Comparison of ENCODE assay signal across 8 mouse cellular contexts in genomic region chr15:41193240-41193639, GRCm38 (mm10).
DNase-seq lines count a peak whose midpoint lies in the region; ATAC-seq and TF ChIP-seq lines count a peak whose summit lies in the region.

No protein-coding gene starts in this region.

- no peak overlapping the region for H3K9ac ChIP-seq in hindbrain, embryonic 13.5 days
- no peak overlapping the region for H3K9ac ChIP-seq in MEL (ENCODE audit: control insufficient read depth, low read depth, low read length, poor library complexity, severe bottlenecking)
- no peak overlapping the region for H3K9ac ChIP-seq in midbrain, embryonic 15.5 days

- no peak for TF ChIP-seq EP300 in MEL (IDR thresholded peaks at IDR 0.05; ENCODE audit: low read depth in 1 of 2, low read length in 2 of 2)

- no peak for ATAC-seq in hindbrain, embryonic 13.5 days (ENCODE audit: low FRiP score)
- ATAC-seq in cerebellum, adult (ENCODE audit: insufficient number of reproducible peaks, low FRiP score, low TSS enrichment), result 0 out of 2 replicates have a peak, but pooled peaks have one; percentile 52
- peak; percentile 85 for ATAC-seq in frontal cortex, adult (ENCODE audit: low TSS enrichment)
- ATAC-seq in midbrain, embryonic 15.5 days (replicated peaks), result peak; percentile 75; the same call in 1 of the 2 replicates

- no peak overlapping the region for H3K4me3 ChIP-seq in hindbrain, embryonic 10.5 days
- H3K4me3 ChIP-seq in hindbrain, embryonic 13.5 days, result no peak overlapping the region
- H3K4me3 ChIP-seq in MEL (ENCODE audit: control insufficient read depth in 1 of 2, insufficient read depth in 1 of 2, low read depth in 2 of 2, low read length in 2 of 2), result no peak overlapping the region
- H3K4me3 ChIP-seq in midbrain, embryonic 15.5 days, result no peak overlapping the region

- H3K9me3 ChIP-seq in hindbrain, embryonic 10.5 days, result no peaks in the 10 kb centered on the region
- no peaks in the 10 kb centered on the region for H3K9me3 ChIP-seq in hindbrain, embryonic 13.5 days
- no peaks in the 10 kb centered on the region for H3K9me3 ChIP-seq in MEL (replicated peaks; ENCODE audit: insufficient read depth, low read length)
- H3K9me3 ChIP-seq in midbrain, embryonic 15.5 days, result no peaks in the 10 kb centered on the region

- WGBS in hindbrain, embryonic 10.5 days, result 30% methylated on average over 3 of the region's 3 CpGs
- 35% methylated on average over 3 of the region's 3 CpGs for WGBS in hindbrain, embryonic 13.5 days
- WGBS in midbrain, embryonic 15.5 days, result 31% methylated on average over 3 of the region's 3 CpGs

- H3K4me1 ChIP-seq in hindbrain, embryonic 10.5 days (replicated peaks), result no peaks in the 10 kb centered on the region
- no peaks in the 10 kb centered on the region for H3K4me1 ChIP-seq in hindbrain, embryonic 13.5 days (replicated peaks)
- H3K4me1 ChIP-seq in MEL (ENCODE audit: control insufficient read depth in 1 of 2, insufficient read depth in 2 of 2, low read length in 2 of 2), result no peaks in the 10 kb centered on the region
- H3K4me1 ChIP-seq in midbrain, embryonic 15.5 days, result no peaks in the 10 kb centered on the region

- H3K27me3 ChIP-seq in hindbrain, embryonic 10.5 days (ENCODE audit: insufficient read depth, poor library complexity, severe bottlenecking), result no peaks in the 10 kb centered on the region
- H3K27me3 ChIP-seq in hindbrain, embryonic 13.5 days, result no peaks in the 10 kb centered on the region
- 0 out of 4 replicates have a peak, but pooled peaks cover 0 to 1% of the 10 kb centered on the region in 2 experiments for H3K27me3 ChIP-seq in MEL (ENCODE audit: control insufficient read depth in 1 of 2, insufficient read depth in 2 of 2, low read length in 2 of 2)
- no peaks in the 10 kb centered on the region for H3K27me3 ChIP-seq in midbrain, embryonic 15.5 days (replicated peaks)

- TF ChIP-seq POLR2A in MEL (IDR thresholded peaks at IDR 0.05; ENCODE audit: control insufficient read depth in 1 of 2, insufficient read depth in 1 of 2, low read depth in 1 of 2, low read length in 2 of 2, poor library complexity in 1 of 2), result no peak

- TF ChIP-seq RAD21 in MEL (IDR thresholded peaks at IDR 0.05; ENCODE audit: low read depth, low read length), result peak; percentile 49

- DNase-seq in hindbrain, embryonic 10.5 days (ENCODE audit: low spot score), result peak; percentile 6
- DNase-seq in MEL (ENCODE audit: low read depth, low spot score), result peak; percentile 12
- peak; percentile 65 to 91 for DNase-seq in layer of hippocampus, adult 18-20 months (ENCODE audit: low spot score in 2 of 2)
- DNase-seq in spleen, postnatal 4 days (ENCODE audit: low spot score in 2 of 2), result no peak

- no peaks in the 10 kb centered on the region for H3K36me3 ChIP-seq in hindbrain, embryonic 10.5 days
- H3K36me3 ChIP-seq in hindbrain, embryonic 13.5 days, result no peaks in the 10 kb centered on the region
- no peaks in the 10 kb centered on the region for H3K36me3 ChIP-seq in MEL (ENCODE audit: control insufficient read depth in 1 of 2, insufficient read depth in 2 of 2, low read length in 2 of 2)
- H3K36me3 ChIP-seq in midbrain, embryonic 15.5 days (replicated peaks), result no peaks in the 10 kb centered on the region

- H3K79me2 ChIP-seq in MEL (ENCODE audit: control insufficient read depth, insufficient read depth, low read length, poor library complexity), result no peaks in the 10 kb centered on the region

- H3K4me2 ChIP-seq in hindbrain, embryonic 13.5 days, result no peak overlapping the region
- no peak overlapping the region for H3K4me2 ChIP-seq in midbrain, embryonic 15.5 days

- TF ChIP-seq CTCF in MEL (IDR thresholded peaks at IDR 0.05 in 2 of 3, conservative IDR thresholded peaks at IDR 0.05 in 1 of 3; ENCODE audit: control insufficient read depth in 1 of 3, insufficient read depth in 1 of 3, low read depth in 2 of 3, low read length in 3 of 3, poor library complexity in 1 of 3, severe bottlenecking in 1 of 3), result peak in 1 of 3 experiments; percentile 52; a peak in 2 of 6 replicates

- H3K27ac ChIP-seq in hindbrain, embryonic 10.5 days, result no peak overlapping the region
- H3K27ac ChIP-seq in hindbrain, embryonic 13.5 days, result no peak overlapping the region
- no peak overlapping the region for H3K27ac ChIP-seq in MEL (ENCODE audit: control insufficient read depth, low read depth, low read length)
- H3K27ac ChIP-seq in midbrain, embryonic 15.5 days, result no peak overlapping the region

TF ChIP-seq in MEL, 35 proteins besides CTCF, POLR2A, EP300 and RAD21:
- no peak for TF ChIP-seq MEF2A (IDR thresholded peaks at IDR 0.05; ENCODE audit: extremely low read depth, insufficient replicate concordance, low read depth, low read length, poor library complexity, severe bottlenecking)
- TF ChIP-seq RCOR1 (IDR thresholded peaks at IDR 0.05; ENCODE audit: low read depth, low read length), result no peak
- TF ChIP-seq SMC3 (IDR thresholded peaks at IDR 0.05; ENCODE audit: low read depth, low read length), result peak; percentile 54
- TF ChIP-seq ZC3H11A (IDR thresholded peaks at IDR 0.05; ENCODE audit: low read depth, low read length), result peak; percentile 45
TF ChIP-seq in MEL: peak in this region for 2.

Comparison
In these comparisons a context has a peak if more than half of its experiments do, and no peak if none do; other contexts are left out.
1. DNase-seq: peak in hindbrain, embryonic 10.5 days (single experiment), MEL (single experiment) and layer of hippocampus, adult 18-20 months (2 of 2); none in spleen, postnatal 4 days (0 of 2).